Mouse (Mus musculus): Measurements from ENCODE around the gene Tmigd1. TPM values are rescaled to one million over a fixed set of nuclear protein-coding genes. Genes with fewer than 3 reads are reported as not detected.

Gene Tmigd1
- total and polyA plus RNA-seq, 3 experiments = not detected

GRCm38 (mm10) chr11:76908651-76909050 is 6.7 kb downstream of the Tmigd1 start:
- H3K27ac ChIP-seq (ENCODE audit: insufficient read depth, low read depth) = no peak overlapping the region
- H3K36me3 ChIP-seq (replicated peaks in 1 of 2; ENCODE audit: control insufficient read depth in 1 of 2, insufficient read depth in 1 of 2, low read length in 1 of 2) = no peaks in the 10 kb centered on the region
- in situ Hi-C loops (cut with MboI; ENCODE audit: low pct_ligation_motif_present, low pct_unique_long_range_greater_than_20kb, low sequenced_read_pairs) (no loop called here), dilution Hi-C loops (cut with MboI; ENCODE audit: extremely low pct_ligation_motif_present, extremely low pct_unique_long_range_greater_than_20kb, low sequenced_read_pairs) (no loop called here)
- H3K4me2 ChIP-seq (ENCODE audit: insufficient read depth, low read depth, poor library complexity, severe bottlenecking) = no peak overlapping the region
- H3K9me3 ChIP-seq (replicated peaks; ENCODE audit: low read length) = no peaks in the 10 kb centered on the region
- no peak overlapping the region for H3K4me3 ChIP-seq (replicated peaks in 1 of 3; ENCODE audit: low read depth in 2 of 3, low read length in 2 of 3, poor library complexity in 1 of 3)
- no peak for DNase-seq (ENCODE audit: extremely low read depth)
- 0 out of 4 replicates have a peak, but pooled peaks cover 0 to 3% of the 10 kb centered on the region in 2 experiments for H3K4me1 ChIP-seq (ENCODE audit: control insufficient read depth in 1 of 2, insufficient read depth in 2 of 2)
- H3K9ac ChIP-seq (ENCODE audit: insufficient read depth, low read depth) = no peak overlapping the region
- TF ChIP-seq E2F4 (IDR thresholded peaks at IDR 0.05; ENCODE audit: insufficient replicate concordance, low read depth, low read length) (no peak), MAZ (IDR thresholded peaks at IDR 0.05; ENCODE audit: low read depth, low read length) (no peak)
- no peaks in the 10 kb centered on the region for H3K79me2 ChIP-seq (replicated peaks; ENCODE audit: control insufficient read depth, extremely low read depth, insufficient read depth, poor library complexity, severe bottlenecking)
- H3K27me3 ChIP-seq (replicated peaks) = peaks cover 2% of the 10 kb centered on the region

GRCm38 (mm10) chr11:76911325-76912054 is 9.5 kb downstream of the Tmigd1 start:
- Histone ChIP-seq H3K9me3 (replicated peaks; ENCODE audit: low read length) (no peaks in the 10 kb centered on the region), H3K4me3 (replicated peaks in 1 of 3; ENCODE audit: low read depth in 2 of 3, low read length in 2 of 3, poor library complexity in 1 of 3) (no peak overlapping the region), H3K27me3 (replicated peaks) (peaks cover 8% of the 10 kb centered on the region), H3K36me3 (replicated peaks in 1 of 2; ENCODE audit: control insufficient read depth in 1 of 2, insufficient read depth in 1 of 2, low read length in 1 of 2) (no peaks in the 10 kb centered on the region), H3K4me1 (ENCODE audit: control insufficient read depth in 1 of 2, insufficient read depth in 2 of 2) (peaks cover 4 to 11% of the 10 kb centered on the region in 2 experiments; a peak in 3 of 4 replicates), H3K4me2 (ENCODE audit: insufficient read depth, low read depth, poor library complexity, severe bottlenecking) (no peak overlapping the region), H3K9ac (ENCODE audit: insufficient read depth, low read depth) (no peak overlapping the region), H3K79me2 (replicated peaks; ENCODE audit: control insufficient read depth, extremely low read depth, insufficient read depth, poor library complexity, severe bottlenecking) (no peaks in the 10 kb centered on the region), H3K27ac (ENCODE audit: insufficient read depth, low read depth) (no peak overlapping the region)
- in situ Hi-C loops (cut with MboI; ENCODE audit: low pct_ligation_motif_present, low pct_unique_long_range_greater_than_20kb, low sequenced_read_pairs) (no loop called here), dilution Hi-C loops (cut with MboI; ENCODE audit: extremely low pct_ligation_motif_present, extremely low pct_unique_long_range_greater_than_20kb, low sequenced_read_pairs) (no loop called here)
- TF ChIP-seq ZC3H11A (IDR thresholded peaks at IDR 0.05; ENCODE audit: low read depth, low read length) = no peak
- TF ChIP-seq RCOR1 (conservative IDR thresholded peaks at IDR 0.05; ENCODE audit: low read depth, low read length) = no peak
- TF ChIP-seq NELFE (IDR thresholded peaks at IDR 0.05; ENCODE audit: low read depth, low read length) = no peak
- no peak for DNase-seq (ENCODE audit: extremely low read depth)

- H3K4me1 ChIP-seq (ENCODE audit: control insufficient read depth in 1 of 2, insufficient read depth in 2 of 2) = peaks cover 5 to 16% of the 10 kb centered on the region in 2 experiments; a peak in 3 of 4 replicates
- no peaks in the 10 kb centered on the region for H3K79me2 ChIP-seq (replicated peaks; ENCODE audit: control insufficient read depth, extremely low read depth, insufficient read depth, poor library complexity, severe bottlenecking)
- H3K9ac ChIP-seq (ENCODE audit: insufficient read depth, low read depth) = no peak overlapping the region
- no peak overlapping the region for H3K4me3 ChIP-seq (replicated peaks in 1 of 3; ENCODE audit: low read depth in 2 of 3, low read length in 2 of 3, poor library complexity in 1 of 3)
- dilution Hi-C loops (cut with MboI; ENCODE audit: extremely low pct_ligation_motif_present, extremely low pct_unique_long_range_greater_than_20kb, low sequenced_read_pairs) (no loop called here), in situ Hi-C loops (cut with MboI; ENCODE audit: low pct_ligation_motif_present, low pct_unique_long_range_greater_than_20kb, low sequenced_read_pairs) (no loop called here)
- TF ChIP-seq ZC3H11A (IDR thresholded peaks at IDR 0.05; ENCODE audit: low read depth, low read length) (no peak), BHLHE40 (IDR thresholded peaks at IDR 0.05; ENCODE audit: low read depth, low read length) (no peak), MXI1 (IDR thresholded peaks at IDR 0.05; ENCODE audit: low read depth, low read length) (no peak), ZKSCAN1 (IDR thresholded peaks at IDR 0.05; ENCODE audit: borderline replicate concordance, low read depth, low read length) (no peak), JUN (IDR thresholded peaks at IDR 0.05; ENCODE audit: insufficient read depth, low read depth, low read length) (no peak), POLR2AphosphoS2 (IDR thresholded peaks at IDR 0.05; ENCODE audit: low read depth, low read length) (no peak), HCFC1 (IDR thresholded peaks at IDR 0.05; ENCODE audit: low read depth, low read length) (no peak)
- H3K27ac ChIP-seq (ENCODE audit: insufficient read depth, low read depth) = no peak overlapping the region
- DNase-seq (ENCODE audit: extremely low read depth) = no peak
- peaks cover 8% of the 10 kb centered on the region for H3K27me3 ChIP-seq (replicated peaks)
- no peaks in the 10 kb centered on the region for H3K9me3 ChIP-seq (replicated peaks; ENCODE audit: low read length)
- H3K4me2 ChIP-seq (ENCODE audit: insufficient read depth, low read depth, poor library complexity, severe bottlenecking) = no peak overlapping the region
- H3K36me3 ChIP-seq (replicated peaks in 1 of 2; ENCODE audit: control insufficient read depth in 1 of 2, insufficient read depth in 1 of 2, low read length in 1 of 2) = no peaks in the 10 kb centered on the region
These were observed 10.1 kb downstream of the Tmigd1 start for GRCm38 (mm10) chr11:76912055-76912395.

Measured in CH12.LX (cell line).